Mouse (Mus musculus): ENCODE data around the gene Spire2.

The Spire2 gene

GRCm38 (mm10) chr8:123333864-123334263 lies 1.4 kb downstream of the Spire2 start:
- no peak for DNase-seq (ENCODE audit: low spot score in 2 of 2)

DNA sequence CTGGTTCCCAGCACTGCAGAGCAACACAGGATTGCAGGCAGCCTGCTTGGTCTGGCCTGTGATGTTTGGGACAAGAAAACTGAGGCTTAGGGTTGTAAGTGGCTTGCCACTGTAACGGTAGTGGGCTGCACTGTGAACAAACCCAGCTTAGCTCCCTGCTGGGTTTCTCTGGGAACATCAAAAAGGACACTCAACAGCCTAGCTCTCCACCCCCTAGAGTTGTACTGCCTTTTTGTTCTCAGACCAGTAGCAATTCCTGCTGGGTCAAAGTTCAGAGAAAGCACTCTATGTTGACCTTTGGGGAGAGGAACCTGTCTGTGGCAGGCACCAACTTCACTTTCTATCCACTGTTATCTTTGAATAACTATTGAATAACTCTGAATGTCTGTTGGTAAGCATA lies 2.0 kb downstream of the Spire2 start:
- DNase-seq (ENCODE audit: low spot score in 2 of 2): no peak

DNA sequence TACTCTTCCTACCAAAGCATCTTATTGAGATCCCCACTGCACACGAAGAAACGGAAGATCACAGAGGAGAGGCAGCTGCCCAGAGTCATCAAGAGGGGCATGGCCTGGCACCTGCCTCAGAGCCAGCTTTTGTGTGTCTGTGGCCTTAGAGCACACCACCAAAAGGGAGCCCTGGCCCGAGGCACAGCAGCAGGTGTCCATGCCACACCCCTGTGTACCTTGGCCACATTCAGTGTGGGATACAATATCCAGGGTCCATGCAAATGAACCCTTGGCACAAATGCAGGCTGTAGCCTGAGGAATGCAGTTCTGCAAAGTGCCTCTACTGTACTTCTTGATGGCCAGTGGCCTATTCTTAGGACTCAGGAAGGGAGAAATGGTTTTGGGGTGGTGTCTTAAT lies 5.0 kb downstream of the Spire2 start:
- DNase-seq (ENCODE audit: low spot score in 2 of 2): no peak

GRCm38 (mm10) chr8:123340071-123340470 lies 7.6 kb downstream of the Spire2 start:
- DNase-seq (ENCODE audit: low spot score in 2 of 2): no peak

DNA sequence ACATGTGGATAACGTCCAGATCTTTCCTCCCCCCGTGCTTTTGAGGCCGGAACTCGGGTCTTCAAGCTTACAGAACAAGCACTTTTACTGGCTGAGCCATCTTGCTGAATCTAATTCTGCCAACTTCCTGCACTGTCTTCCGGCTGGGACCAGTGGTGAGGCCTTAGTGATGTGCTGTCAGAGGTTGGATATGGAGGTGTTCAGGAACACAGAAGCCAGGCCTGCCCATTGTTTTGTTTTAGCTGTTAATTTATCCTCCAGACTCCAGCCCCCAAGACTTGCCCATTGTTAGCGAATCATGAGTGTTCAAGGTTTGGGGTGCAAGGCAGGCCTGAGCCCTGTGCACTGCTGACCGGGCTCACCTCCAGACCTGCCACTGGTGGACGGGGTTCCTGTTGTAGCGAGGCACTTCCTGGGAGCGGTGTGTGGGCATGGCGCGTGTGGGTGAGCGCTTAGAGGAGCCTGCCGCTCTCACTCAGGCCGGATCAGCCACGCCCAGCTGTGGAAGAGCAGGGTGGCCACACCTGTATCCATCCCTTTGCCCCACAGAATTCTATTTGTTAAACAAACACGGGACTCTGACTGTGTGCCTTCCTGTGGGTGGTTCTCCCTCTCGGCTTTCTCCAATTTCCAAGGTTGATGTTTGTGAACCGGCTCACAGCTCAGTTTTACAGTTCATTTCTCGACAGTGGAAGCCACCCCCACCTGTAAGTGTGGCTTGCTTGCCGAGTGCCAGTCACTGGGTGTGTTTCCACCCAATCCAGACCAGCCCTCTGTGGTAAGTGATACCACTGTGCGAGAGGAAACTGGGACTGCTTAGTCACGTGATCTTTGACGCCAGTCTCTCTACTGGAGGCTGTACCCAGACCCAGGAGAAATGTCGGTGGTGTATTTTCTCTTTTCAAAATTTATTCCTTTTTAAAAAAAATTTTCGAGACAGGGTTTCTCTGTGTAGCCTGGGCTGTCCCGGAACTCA lies 8.8 kb downstream of the Spire2 start:
- DNase-seq (ENCODE audit: low spot score in 2 of 2): no peak

DNA sequence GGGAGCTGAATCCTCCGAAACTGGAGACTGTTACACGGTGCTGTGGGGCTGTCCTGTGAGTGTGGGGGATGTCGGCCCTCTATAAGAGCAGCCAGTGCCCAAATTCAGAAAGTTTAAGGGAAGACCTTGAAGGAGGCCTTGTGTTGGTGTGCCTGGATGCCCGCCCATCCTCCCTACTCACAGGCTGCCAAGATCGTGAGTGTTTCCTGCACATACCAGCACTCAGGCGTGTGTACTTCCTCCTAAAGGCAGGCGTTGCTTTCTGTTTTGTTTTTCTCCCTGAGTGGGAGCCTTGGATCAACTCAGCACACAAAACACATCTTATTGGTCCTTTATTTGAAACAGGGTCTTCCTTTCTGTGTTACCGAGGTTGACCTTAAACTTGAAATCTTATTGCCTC lies 9.7 kb downstream of the Spire2 start:
- DNase-seq (ENCODE audit: low spot score in 2 of 2): no peak

GRCm38 (mm10) chr8:123342911-123343310 lies 10.4 kb downstream of the Spire2 start:
- DNase-seq (ENCODE audit: low spot score in 2 of 2): no peak

- DNase-seq (ENCODE audit: low spot score in 2 of 2): no peak
These were observed 10.9 kb downstream of the Spire2 start for GRCm38 (mm10) chr8:123343422-123343821.

- DNase-seq (ENCODE audit: low spot score in 2 of 2): no peak
These were observed 12.6 kb downstream of the Spire2 start for GRCm38 (mm10) chr8:123345135-123345534.

DNA sequence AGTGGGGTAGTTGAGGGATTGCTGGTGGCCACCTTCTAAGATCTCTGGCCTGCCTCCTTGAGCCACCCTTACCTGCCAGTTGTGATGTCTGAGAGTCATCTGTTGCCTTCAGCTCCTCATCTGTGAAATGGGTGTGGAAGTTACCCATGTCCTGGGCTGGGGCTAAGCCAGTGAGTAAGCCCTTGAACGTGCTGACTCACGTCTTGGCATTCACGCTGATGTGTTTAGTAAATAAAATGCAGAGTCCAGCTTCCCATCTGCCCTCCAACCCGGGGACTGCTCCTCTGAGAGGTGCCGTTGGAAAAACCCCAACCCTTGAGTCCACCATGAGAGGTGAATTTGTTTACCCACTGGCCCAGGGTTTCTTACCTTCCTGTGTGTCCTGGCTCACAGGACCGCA lies 13.3 kb downstream of the Spire2 start:
- no peak for DNase-seq (ENCODE audit: low spot score in 2 of 2)

GRCm38 (mm10) chr8:123347293-123347692 lies 14.8 kb downstream of the Spire2 start:
- no peak for DNase-seq (ENCODE audit: low spot score in 2 of 2)

GRCm38 (mm10) chr8:123348237-123348843 lies 15.8 kb downstream of the Spire2 start:
- peak; percentile 80 to 91 for DNase-seq (ENCODE audit: low spot score in 2 of 2)

- no peak for DNase-seq (ENCODE audit: low spot score in 2 of 2)
These were observed 16.6 kb downstream of the Spire2 start for GRCm38 (mm10) chr8:123349073-123349472.

DNA sequence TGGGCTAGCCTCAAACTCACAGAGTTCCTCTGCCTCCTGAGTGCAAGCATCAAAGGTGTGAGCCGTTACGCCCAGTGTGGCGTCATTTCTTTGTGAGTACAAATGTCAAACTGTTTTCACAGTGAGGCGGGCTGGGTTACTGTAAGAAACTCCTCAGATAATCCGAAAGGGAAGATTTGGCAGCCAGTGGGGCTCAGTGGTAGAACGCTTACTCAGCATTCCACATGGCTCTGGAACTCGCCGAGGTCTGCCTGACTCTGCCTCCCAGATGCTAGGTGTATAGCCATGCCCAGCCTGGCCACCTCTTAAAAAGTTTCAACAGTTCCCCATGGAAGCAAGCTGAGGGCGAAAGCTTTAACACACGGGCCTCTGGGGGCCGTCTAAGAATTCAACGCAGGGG lies 19.6 kb downstream of the Spire2 start:
- no peak for DNase-seq (ENCODE audit: low spot score in 2 of 2)

DNA sequence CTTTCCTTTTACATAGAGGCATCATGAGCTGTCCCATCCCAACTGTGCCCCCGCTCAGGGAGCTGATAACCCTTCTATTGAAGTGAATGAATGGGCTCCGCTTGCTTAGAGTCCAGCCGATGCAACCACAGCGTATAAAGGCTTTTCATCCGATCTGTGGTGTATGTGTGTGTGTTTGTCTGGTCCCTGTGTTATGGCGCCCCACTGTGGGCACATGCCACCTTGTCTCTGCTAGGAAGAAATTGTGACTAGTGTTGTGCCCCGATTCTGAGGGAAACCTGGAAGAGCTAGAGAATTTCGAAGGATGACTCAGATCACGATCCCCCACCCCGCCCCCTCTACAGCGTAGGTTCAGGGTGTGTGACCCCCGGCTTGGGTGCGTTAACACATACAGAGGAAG lies 20.3 kb downstream of the Spire2 start:
- peak in 1 of 2 experiments; percentile 51 for DNase-seq (ENCODE audit: low spot score in 2 of 2)

DNA sequence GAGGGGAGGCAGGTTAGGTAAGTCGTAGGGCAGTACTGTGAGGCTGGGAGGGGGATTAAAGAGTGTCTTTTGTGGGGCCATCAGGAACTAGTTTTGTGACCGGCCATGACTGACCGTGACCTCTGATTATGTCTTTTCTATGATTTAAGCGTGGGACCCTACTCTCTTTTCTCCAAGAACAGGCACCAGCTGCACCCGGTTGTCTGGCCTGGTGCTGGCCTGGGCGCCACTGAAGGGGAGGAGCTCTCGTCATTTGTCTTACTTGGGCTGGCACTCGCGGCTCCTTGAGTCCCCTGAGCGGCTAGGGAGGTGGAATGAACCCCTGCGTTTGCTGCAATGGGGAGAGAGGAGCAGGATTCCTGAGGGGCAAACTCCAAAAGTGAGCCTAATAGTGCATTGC lies 20.7 kb downstream of the Spire2 start:
- no peak for DNase-seq (ENCODE audit: low spot score in 2 of 2)

GRCm38 (mm10) chr8:123361082-123361739 lies 28.7 kb downstream of the Spire2 start:
- peak; percentile 47 to 79 for DNase-seq (ENCODE audit: low spot score in 2 of 2)

GRCm38 (mm10) chr8:123373403-123374238 lies 41.1 kb downstream of the Spire2 start, which contains the start of gene Tcf25:
Gene Tcf25 (plus strand): TSS chr8:123373753.
- peak; percentile 96 for DNase-seq (ENCODE audit: low spot score in 2 of 2)

- peak; percentile 90 to 98 for DNase-seq (ENCODE audit: low spot score in 2 of 2)
These were observed 41.7 kb downstream of the Spire2 start for GRCm38 (mm10) chr8:123374239-123374578.

- no peak for DNase-seq (ENCODE audit: low spot score in 2 of 2)
These were observed 43.2 kb downstream of the Spire2 start for GRCm38 (mm10) chr8:123375701-123376100.

- no peak for DNase-seq (ENCODE audit: low spot score in 2 of 2)
These were observed 43.6 kb downstream of the Spire2 start for GRCm38 (mm10) chr8:123376106-123376505.

- no peak for DNase-seq (ENCODE audit: low spot score in 2 of 2)
These were observed 49.2 kb downstream of the Spire2 start for GRCm38 (mm10) chr8:123381711-123382110.
